Mouse (Mus musculus) limb, embryonic 14.5 days (tissue): ENCODE data around the gene Brms1. TPM values are rescaled to one million over a fixed set of nuclear protein-coding genes. Genes with fewer than 3 reads are reported as not detected.

Experiments
- ATAC-seq: fragments of 200-750 bp; cut with Nextera tagmentation; 2 replicates; pipeline ENCODE4 v1.8.0; 2017; ENCODE audit warnings: low read depth, moderate number of reproducible peaks, moderate TSS enrichment; ENCODE audit not compliant: low FRiP score
- DNase-seq: peaks from one replicate; pipeline ENCODE4 v3.0.0-alpha.2; 2015; ENCODE audit warnings: low spot score
- H3K27ac ChIP-seq: fragments of 300-500 bp; sonication (generic); replicated peaks from 2 replicates; pipeline ENCODE4 v1.5.1; 2014; ENCODE audit warnings: low read depth, mild to moderate bottlenecking, low read length, moderate library complexity, mixed read lengths
- H3K27me3 ChIP-seq: fragments of 300-500 bp; sonication (generic); 2 replicates; pipeline ENCODE4 v1.6.1; 2014; ENCODE audit warnings: low read length, mixed read lengths; ENCODE audit not compliant: control insufficient read depth, insufficient read depth
- H3K36me3 ChIP-seq: fragments of 300-500 bp; sonication (generic); 2 replicates; pipeline ENCODE4 v1.6.1; 2014; ENCODE audit warnings: mild to moderate bottlenecking, low read length, moderate library complexity, mixed read lengths; ENCODE audit not compliant: control insufficient read depth, insufficient read depth
- H3K4me1 ChIP-seq: fragments of 300-500 bp; sonication (generic); 2 replicates; pipeline ENCODE4 v1.6.1; 2014; ENCODE audit warnings: antibody characterized with exemption, low read length, mixed read lengths; ENCODE audit not compliant: control insufficient read depth, insufficient read depth
- H3K4me2 ChIP-seq: fragments of 300-500 bp; sonication (generic); replicated peaks from 2 replicates; pipeline ENCODE4 v1.6.1; 2014; ENCODE audit warnings: low read depth, mild to moderate bottlenecking, low read length, moderate library complexity; ENCODE audit not compliant: severe bottlenecking
- H3K4me3 ChIP-seq: fragments of 300-500 bp; sonication (generic); replicated peaks from 2 replicates; pipeline ENCODE4 v1.5.1; 2014; ENCODE audit warnings: low read length
- H3K9ac ChIP-seq: fragments of 300-500 bp; sonication (generic); 2 replicates; pipeline ENCODE4 v1.6.1; 2014; ENCODE audit warnings: mild to moderate bottlenecking, low read depth, low read length, moderate library complexity; ENCODE audit not compliant: severe bottlenecking
- H3K9me3 ChIP-seq: fragments of 300-500 bp; sonication (generic); 2 replicates; pipeline ENCODE4 v1.6.1; 2016; ENCODE audit warnings: low read length; ENCODE audit not compliant: control insufficient read depth
- POLR2A ChIP-seq: fragments of 200-500 bp; IDR thresholded peaks from 2 replicates; pipeline ENCODE4 v1.8.0; 2012; ENCODE audit warnings: inconsistent platforms, mild to moderate bottlenecking, moderate library complexity, borderline replicate concordance; ENCODE audit not compliant: insufficient read depth, insufficient read length; ENCODE audit errors: extremely low read depth
- WGBS: fragments of 180-500 bp; shearing (Covaris S2); extraction: QIAGEN DNeasy Blood & Tissue Kit; methylation state at CpG from one replicate; pipeline ENCODE4 v1.1.7; 2014; 5-methylcytosine and 5-hydroxymethylcytosine counted together
- polyA plus RNA-seq, 2 experiments: library from polyadenylated mRNA; depleted of rRNA in 1 of 2; stranded (reverse) in 1 of 2; unstranded in 1 of 2; fragments of >200 nt; fragmentation: Nextera tagmentation in 1 of 2; extraction: Ambion mirVana in 1 of 2; gene quantifications; 2 replicates each; pipeline versions ENCODE4 v1.2.1 to v1.2.3; 2012 to 2014

The Brms1 gene
- polyA plus RNA-seq, 2 experiments: 30.2 to 38.1 TPM

- Histone ChIP-seq H3K9me3 (no peaks in the 10 kb centered on the region), H3K9ac (no peak overlapping the region), H3K4me2 (no peak overlapping the region), H3K36me3 (no peaks in the 10 kb centered on the region), H3K4me1 (peaks cover 37% of the 10 kb centered on the region), H3K27me3 (no peaks in the 10 kb centered on the region), H3K4me3 (no peak overlapping the region), H3K27ac (0 out of 2 replicates have a peak overlapping the region, but pooled peaks have one; percentile 38)
- no peak for TF ChIP-seq POLR2A
- peak; percentile 29 for ATAC-seq
- WGBS: 31% methylated on average over 5 of the region's 5 CpGs
- no peak for DNase-seq
Observed at GRCm38 (mm10) chr19:5060365-5061330, 19.5 kb downstream of the Brms1 start.

GRCm38 (mm10) chr19:5062041-5062440, 20.9 kb downstream of the Brms1 start:
- DNase-seq: no peak
- TF ChIP-seq POLR2A: no peak
- H3K4me3 ChIP-seq: no peak overlapping the region
- no peaks in the 10 kb centered on the region for H3K9me3 ChIP-seq
- no peak for ATAC-seq
- no peak overlapping the region for H3K9ac ChIP-seq
- no peaks in the 10 kb centered on the region for H3K36me3 ChIP-seq
- H3K4me2 ChIP-seq: no peak overlapping the region
- no peaks in the 10 kb centered on the region for H3K27me3 ChIP-seq
- peaks cover 38% of the 10 kb centered on the region for H3K4me1 ChIP-seq
- 88% methylated on average over 5 of the region's 5 CpGs for WGBS
- no peak overlapping the region for H3K27ac ChIP-seq

DNA sequence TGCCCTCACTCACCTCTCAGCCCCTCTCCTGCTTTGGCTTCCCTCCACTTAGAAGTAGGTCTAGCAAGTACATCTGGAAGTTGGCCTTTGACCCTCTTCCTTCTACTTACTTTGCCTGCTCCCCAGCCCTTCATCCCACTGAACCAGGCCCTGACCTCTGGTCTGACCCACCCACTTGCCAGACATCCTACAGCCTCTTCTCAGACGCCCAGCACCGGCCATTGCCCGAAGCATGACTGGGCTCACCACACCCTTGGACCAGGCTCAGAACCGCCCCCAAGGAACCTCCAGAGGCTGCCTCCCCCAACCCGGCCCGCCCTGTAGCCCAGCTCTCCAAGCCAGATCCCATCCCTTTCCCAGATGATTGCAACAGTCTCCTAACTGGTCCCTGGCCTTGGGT, 21.3 kb downstream of the Brms1 start:
- Histone ChIP-seq H3K9ac (no peak overlapping the region), H3K4me3 (no peak overlapping the region), H3K27me3 (no peaks in the 10 kb centered on the region), H3K9me3 (no peaks in the 10 kb centered on the region), H3K4me1 (peaks cover 42% of the 10 kb centered on the region), H3K27ac (no peak overlapping the region), H3K36me3 (no peaks in the 10 kb centered on the region), H3K4me2 (no peak overlapping the region)
- DNase-seq (no peak), ATAC-seq (no peak)
- no peak for TF ChIP-seq POLR2A
- 43% methylated on average over 6 of the region's 6 CpGs for WGBS

DNA sequence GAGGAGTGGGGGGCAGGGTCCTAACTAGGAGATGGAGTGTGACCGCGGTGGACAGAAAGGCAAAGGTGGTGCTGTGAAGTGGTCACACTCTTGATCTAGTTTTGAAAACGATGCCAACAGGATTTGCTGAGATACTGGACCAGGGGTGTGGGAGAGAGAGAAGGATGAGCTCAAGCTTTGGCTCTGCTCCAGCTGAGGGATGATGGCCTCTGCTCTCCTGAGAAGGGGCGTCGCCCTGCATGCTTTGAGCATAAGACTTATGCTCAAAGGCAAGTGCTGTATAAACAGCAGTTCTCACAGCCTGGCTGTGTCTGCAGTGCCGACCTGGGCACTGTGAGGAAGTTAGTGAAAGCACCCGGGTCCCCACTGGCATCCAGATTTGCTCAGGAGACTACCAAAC, 23.9 kb downstream of the Brms1 start:
- no peak overlapping the region for H3K4me2 ChIP-seq
- no peaks in the 10 kb centered on the region for H3K36me3 ChIP-seq
- ATAC-seq (no peak), DNase-seq (no peak)
- peaks cover 42% of the 10 kb centered on the region for H3K4me1 ChIP-seq
- no peak overlapping the region for H3K27ac ChIP-seq
- WGBS: 69% methylated on average over 7 of the region's 7 CpGs
- H3K9me3 ChIP-seq: no peaks in the 10 kb centered on the region
- H3K9ac ChIP-seq: no peak overlapping the region
- no peaks in the 10 kb centered on the region for H3K27me3 ChIP-seq
- no peak for TF ChIP-seq POLR2A
- H3K4me3 ChIP-seq: no peak overlapping the region

- DNase-seq (no peak), ATAC-seq (no peak)
- peak overlapping the region; percentile 94 for H3K4me2 ChIP-seq
- H3K9ac ChIP-seq: peak overlapping the region; percentile 76
- peaks cover 44% of the 10 kb centered on the region for H3K4me1 ChIP-seq
- no peaks in the 10 kb centered on the region for H3K36me3 ChIP-seq
- H3K27ac ChIP-seq: peak overlapping the region; percentile 87
- 4% methylated on average over 15 of the region's 15 CpGs for WGBS
- 0 out of 2 replicates have a peak, but pooled peaks have one; percentile 6 for TF ChIP-seq POLR2A
- no peaks in the 10 kb centered on the region for H3K9me3 ChIP-seq
- H3K4me3 ChIP-seq: peak overlapping the region; percentile 64
- H3K27me3 ChIP-seq: no peaks in the 10 kb centered on the region
Observed at GRCm38 (mm10) chr19:5067040-5067799, 26.1 kb downstream of the Brms1 start.
